Mouse (Mus musculus) cerebellum, adult 2 months (tissue): ENCODE results near the gene Cd7. TPM values are rescaled to one million over a fixed set of nuclear protein-coding genes. Genes with fewer than 3 reads are reported as not detected.

Experiments used
- DNase-seq, 2 experiments: peaks; one replicate each; pipeline ENCODE4 v3.0.0; 2021
- H3K27ac ChIP-seq: fragments of 200-500 bp; 2 replicates; pipeline ENCODE4 v1.5.1; 2012; ENCODE audit warnings: low read length, control low read depth, inconsistent platforms; ENCODE audit not compliant: insufficient read depth
- H3K27me3 ChIP-seq: fragments of 200-500 bp; 2 replicates; pipeline ENCODE4 v1.6.1; 2012; ENCODE audit warnings: inconsistent platforms, mild to moderate bottlenecking, low read length, moderate library complexity; ENCODE audit not compliant: control insufficient read depth, insufficient read depth
- H3K4me1 ChIP-seq: fragments of 200-500 bp; 2 replicates; pipeline ENCODE4 v1.6.1; 2011; ENCODE audit warnings: low read length; ENCODE audit not compliant: control insufficient read depth, insufficient read depth
- H3K4me3 ChIP-seq: fragments of 200-500 bp; replicated peaks from 2 replicates; pipeline ENCODE3; 2011; ENCODE audit warnings: mild to moderate bottlenecking, low read depth, low read length, control low read depth; ENCODE audit not compliant: insufficient read depth
- CTCF ChIP-seq: fragments of 200-500 bp; IDR thresholded peaks from 2 replicates; pipeline ENCODE4 v1.5.1; 2011; ENCODE audit warnings: low read depth, mild to moderate bottlenecking, control low read depth, low read length, moderate library complexity, borderline replicate concordance; ENCODE audit not compliant: insufficient read depth
- POLR2A ChIP-seq: fragments of 200-500 bp; IDR thresholded peaks from 2 replicates; pipeline ENCODE4 v1.6.1; 2011; ENCODE audit warnings: low read length, control low read depth, borderline replicate concordance; ENCODE audit not compliant: insufficient read depth
- WGBS: fragments of 180-500 bp; shearing (Covaris S2); methylation state at CpG from one replicate; pipeline ENCODE4 v1.1.7; 2018; 5-methylcytosine and 5-hydroxymethylcytosine counted together
- polyA plus RNA-seq: library from polyadenylated mRNA; depleted of rRNA; stranded (reverse); fragments of >200 nt; gene quantifications from 2 replicates; pipeline ENCODE4 v1.2.3, GENCODE M21; 2012; rRNA removed

The Cd7 gene
- polyA plus RNA-seq, 1 experiment = 0.11 TPM

GRCm38 (mm10) chr11:120987608-120988007 is 51.6 kb downstream of the Cd7 start:
- Histone ChIP-seq H3K27me3 (no peaks in the 10 kb centered on the region), H3K4me3 (no peak overlapping the region), H3K27ac (no peak overlapping the region), H3K4me1 (peaks cover 25% of the 10 kb centered on the region)
- 50% methylated on average over 3 of the region's 3 CpGs for WGBS
- TF ChIP-seq CTCF = no peak
- no peak for TF ChIP-seq POLR2A
- DNase-seq = no peak

Other genes starting within 250 kb of the Cd7 start
- gene Dus1l, start 243.0 kb downstream of the Cd7 start, polyA plus RNA-seq = 47.4 and 52.3 TPM in 2 replicates
- gene Fasn, start 214.9 kb downstream of the Cd7 start, polyA plus RNA-seq = 246 and 274 TPM in 2 replicates
- gene Ccdc57, start 106.5 kb downstream of the Cd7 start, polyA plus RNA-seq = 4.4 TPM in 2 replicates
- gene Slc16a3, start 90.9 kb downstream of the Cd7 start, polyA plus RNA-seq = 1.6 and 1.9 TPM in 2 replicates
- 110 and 111 TPM in 2 replicates for gene Csnk1d, start 48.1 kb downstream of the Cd7 start, polyA plus RNA-seq
- gene Sectm1b, start 24.2 kb upstream of the Cd7 start, polyA plus RNA-seq = not detected in 2 replicates
- not detected in 2 replicates for gene Sectm1a, start 41.8 kb upstream of the Cd7 start, polyA plus RNA-seq
- not detected in 2 replicates for gene Tex19.2, start 79.3 kb upstream of the Cd7 start, polyA plus RNA-seq
- gene Tex19.1, start 106.7 kb upstream of the Cd7 start, polyA plus RNA-seq = 0.11 TPM in 1 of 2 replicates, not detected in the other
- gene Uts2r, start 120.9 kb upstream of the Cd7 start, polyA plus RNA-seq = 0.59 and 0.63 TPM in 2 replicates
- gene Hexdc, start 165.0 kb upstream of the Cd7 start, polyA plus RNA-seq = 54.1 and 61.0 TPM in 2 replicates
- 11.4 and 12.0 TPM in 2 replicates for gene Ogfod3, start 165.3 kb upstream of the Cd7 start, polyA plus RNA-seq
- gene Cybc1, start 189.9 kb upstream of the Cd7 start, polyA plus RNA-seq = 36.2 and 37.4 TPM in 2 replicates
- gene Narf, start 197.8 kb upstream of the Cd7 start, polyA plus RNA-seq = 60.4 and 68.9 TPM in 2 replicates
- gene Foxk2, start 220.6 kb upstream of the Cd7 start, polyA plus RNA-seq = 44.7 and 47.1 TPM in 2 replicates